Mouse (Mus musculus) intestine, embryonic 15.5 days (tissue): ENCODE results near the gene Rasgrp4. TPM values are rescaled to one million over a fixed set of nuclear protein-coding genes. Genes with fewer than 3 reads are reported as not detected.
"Not testable (repeated sequence)": the region's sequence is repeated elsewhere in the genome, so short reads cannot be mapped to it uniquely, and the experiment has no call there.

Source experiments
- ATAC-seq: fragments of 200-750 bp; cut with Nextera tagmentation; 2 replicates; pipeline ENCODE4 v1.8.0; 2017; ENCODE audit warnings: moderate TSS enrichment, moderate library complexity
- H3K27ac ChIP-seq: fragments of 300-500 bp; sonication (generic); 2 replicates; pipeline ENCODE4 v1.5.1; 2015; ENCODE audit warnings: mild to moderate bottlenecking, inconsistent platforms
- H3K27me3 ChIP-seq: fragments of 300-500 bp; sonication (generic); replicated peaks from 2 replicates; pipeline ENCODE4 v1.6.1; 2015; ENCODE audit warnings: inconsistent platforms
- H3K36me3 ChIP-seq: fragments of 300-500 bp; sonication (generic); 2 replicates; pipeline ENCODE4 v1.6.1; 2015; ENCODE audit warnings: inconsistent platforms
- H3K4me1 ChIP-seq: fragments of 300-500 bp; sonication (generic); replicated peaks from 2 replicates; pipeline ENCODE4 v1.6.1; 2015; ENCODE audit warnings: inconsistent platforms
- H3K4me2 ChIP-seq: fragments of 300-500 bp; sonication (generic); replicated peaks from 2 replicates; pipeline ENCODE4 v1.6.1; 2015; ENCODE audit warnings: mild to moderate bottlenecking, inconsistent platforms
- H3K4me3 ChIP-seq: fragments of 300-500 bp; sonication (generic); replicated peaks from 2 replicates; pipeline ENCODE4 v1.5.1; 2015; ENCODE audit warnings: inconsistent platforms
- H3K9ac ChIP-seq: fragments of 300-500 bp; sonication (generic); 2 replicates; pipeline ENCODE4 v1.6.1; 2015; ENCODE audit warnings: inconsistent platforms
- H3K9me3 ChIP-seq: fragments of 300-500 bp; sonication (generic); 2 replicates; pipeline ENCODE4 v1.6.1; 2016; ENCODE audit warnings: inconsistent platforms
- WGBS: fragments of 180-500 bp; shearing (Covaris S2); methylation state at CpG from one replicate; pipeline ENCODE4 v1.1.7; 2015; 5-methylcytosine and 5-hydroxymethylcytosine counted together
- polyA plus RNA-seq: library from polyadenylated mRNA; unstranded; fragments of >200 nt; fragmentation: Nextera tagmentation; extraction: Ambion mirVana; gene quantifications from 2 replicates; pipeline ENCODE4 v1.2.1, GENCODE M21; 2015

Gene Rasgrp4
- polyA plus RNA-seq, 1 experiment from 2014 or later, result 0.44 TPM

DNA sequence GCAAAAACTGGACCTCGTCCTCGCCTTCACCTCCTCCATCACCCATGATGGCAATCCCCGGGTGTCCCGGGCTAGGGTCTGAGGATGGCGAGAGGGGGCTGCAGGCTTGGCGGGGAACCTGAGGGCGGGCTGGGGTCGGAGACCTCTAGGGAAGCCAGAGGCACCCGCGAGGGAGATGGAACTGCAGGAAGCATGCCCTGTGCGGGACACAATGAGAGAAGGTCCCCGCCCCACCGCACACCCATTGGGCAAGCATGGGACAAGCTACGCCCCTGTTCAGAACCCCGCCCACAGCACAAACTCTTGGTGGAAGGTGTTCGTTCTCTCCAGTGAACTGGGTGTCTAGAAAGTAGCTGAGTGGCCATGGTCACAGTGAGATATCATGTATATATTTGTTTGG is 9.7 kb upstream of the Rasgrp4 start, which contains the start of gene Ryr1:
Ryr1 (minus strand) TSS at position 210 of the 400 bp plus-strand sequence.
- no peaks in the 10 kb centered on the region for H3K36me3 ChIP-seq
- WGBS, result 1% methylated on average over 16 of the region's 16 CpGs

DNA sequence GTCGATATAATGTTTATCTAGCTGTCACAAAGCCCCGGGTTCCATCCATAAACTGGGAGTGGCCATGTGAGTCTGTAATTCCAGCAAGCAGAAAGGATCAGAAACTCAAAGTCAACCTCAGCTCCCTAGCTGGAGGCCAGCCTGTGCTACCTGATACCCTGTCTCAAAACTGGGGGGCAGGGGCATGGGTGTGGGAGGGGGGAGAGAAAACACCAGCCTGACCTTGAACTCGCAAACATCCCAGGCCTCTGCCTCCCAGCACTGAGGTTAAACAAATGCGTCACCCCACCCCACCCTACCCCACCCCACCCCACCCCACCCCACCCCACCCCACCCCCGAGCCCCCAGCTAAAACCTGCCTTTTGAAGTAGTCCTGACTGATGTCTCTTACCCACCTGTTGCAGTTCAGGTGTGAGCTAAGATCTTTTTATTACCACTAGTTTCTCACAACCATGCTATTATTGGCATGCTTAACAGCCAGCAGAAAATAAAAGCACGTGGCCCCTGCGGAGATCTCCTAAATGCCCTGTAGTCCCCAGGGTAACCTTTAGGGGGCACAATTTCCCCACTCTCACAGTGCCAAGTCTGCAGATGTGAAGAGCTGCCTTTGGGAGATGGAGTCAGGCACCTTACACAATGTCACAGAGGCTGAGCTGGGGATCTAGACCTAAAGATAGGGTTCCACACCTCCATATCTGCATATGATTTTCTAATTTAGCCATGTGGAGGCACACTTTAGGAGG is 8.3 kb upstream of the Rasgrp4 start:
- Histone ChIP-seq H3K9ac (no peak overlapping the region), H3K27ac (no peak overlapping the region), H3K4me1 (peaks cover 18% of the 10 kb centered on the region), H3K9me3 (no peaks in the 10 kb centered on the region), H3K4me3 (no peak overlapping the region), H3K4me2 (no peak overlapping the region), H3K27me3 (no peaks in the 10 kb centered on the region), H3K36me3 (no peaks in the 10 kb centered on the region)
- WGBS, result 11% methylated on average over 7 of the region's 7 CpGs
- ATAC-seq, result peak; percentile 56

More for the DNA sequence above, 9.7 kb upstream of the Rasgrp4 start, which contains the start of gene Ryr1:
- H3K4me2 ChIP-seq, result peak within 1 kb of the TSS; percentile 94
- peak within 1 kb of the TSS; percentile 45 for H3K4me3 ChIP-seq
- peak; percentile 87 for ATAC-seq
- no peak within 1 kb of the TSS for H3K27ac ChIP-seq
- H3K27me3 ChIP-seq, result no peaks in the 10 kb centered on the region
- peaks cover 18% of the 10 kb centered on the region for H3K4me1 ChIP-seq
- no peaks in the 10 kb centered on the region for H3K9me3 ChIP-seq
- peak within 1 kb of the TSS; percentile 39 for H3K9ac ChIP-seq

DNA sequence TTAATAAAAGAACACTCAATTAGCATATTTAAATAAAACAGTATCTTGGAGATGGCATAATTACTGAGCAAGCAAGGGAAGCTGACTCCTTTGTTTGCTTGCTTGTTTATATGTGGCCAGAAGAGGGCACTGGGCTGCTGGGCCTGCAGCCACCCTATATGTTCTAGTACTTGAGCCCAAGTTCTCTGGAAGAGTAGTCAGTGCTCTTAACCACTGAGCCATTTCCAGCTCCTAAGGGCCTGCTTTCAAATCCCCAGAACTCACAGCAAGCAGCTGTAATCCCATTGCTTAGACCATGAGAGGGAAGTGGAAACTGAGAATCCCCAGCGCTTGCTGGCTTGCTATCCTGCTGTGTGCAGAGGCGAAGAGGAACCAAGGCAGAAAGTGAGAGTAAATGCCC is 5.9 kb upstream of the Rasgrp4 start:
- WGBS, result 74% methylated on average over 2 of the region's 2 CpGs
- no peak overlapping the region for H3K4me3 ChIP-seq

DNA sequence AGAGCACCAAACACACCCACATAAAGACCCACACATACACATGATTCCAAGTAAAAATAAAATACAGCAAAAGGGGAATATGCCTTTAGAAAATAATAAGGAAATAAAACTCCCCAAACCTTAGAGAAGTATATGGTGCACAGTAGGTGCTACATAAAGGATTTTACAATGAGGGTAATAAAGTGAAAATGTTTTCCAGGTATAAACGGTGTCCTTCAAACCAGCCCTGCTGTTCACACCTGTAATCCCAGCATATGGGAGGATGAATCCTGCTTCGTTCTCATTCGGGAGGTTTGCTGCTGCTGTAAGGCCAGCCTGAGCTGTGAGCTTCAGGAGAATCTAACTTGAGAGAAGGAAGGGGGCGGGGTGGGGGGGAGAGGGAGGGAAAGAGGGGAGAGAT is 421 bp upstream of the Rasgrp4 start:
- peaks cover 4% of the 10 kb centered on the region; the same call in 1 of the 2 replicates for H3K27me3 ChIP-seq
- H3K27ac ChIP-seq, result no peak overlapping the region
- WGBS, result 2% methylated on average over 4 of the region's 4 CpGs
- no peaks in the 10 kb centered on the region for H3K4me1 ChIP-seq
- H3K36me3 ChIP-seq, result no peaks in the 10 kb centered on the region
- H3K9me3 ChIP-seq, result no peaks in the 10 kb centered on the region
- H3K4me2 ChIP-seq, result peak overlapping the region; percentile 56
- ATAC-seq, result peak; percentile 36; the same call in 1 of the 2 replicates
- H3K9ac ChIP-seq, result no peak overlapping the region
- no peak overlapping the region for H3K4me3 ChIP-seq

More for the DNA sequence above, 5.9 kb upstream of the Rasgrp4 start:
- Histone ChIP-seq H3K27ac (no peak overlapping the region), H3K4me1 (peaks cover 17% of the 10 kb centered on the region), H3K27me3 (no peaks in the 10 kb centered on the region), H3K4me2 (no peak overlapping the region), H3K9ac (no peak overlapping the region), H3K9me3 (no peaks in the 10 kb centered on the region), H3K36me3 (no peaks in the 10 kb centered on the region)
- ATAC-seq, result no peak

DNA sequence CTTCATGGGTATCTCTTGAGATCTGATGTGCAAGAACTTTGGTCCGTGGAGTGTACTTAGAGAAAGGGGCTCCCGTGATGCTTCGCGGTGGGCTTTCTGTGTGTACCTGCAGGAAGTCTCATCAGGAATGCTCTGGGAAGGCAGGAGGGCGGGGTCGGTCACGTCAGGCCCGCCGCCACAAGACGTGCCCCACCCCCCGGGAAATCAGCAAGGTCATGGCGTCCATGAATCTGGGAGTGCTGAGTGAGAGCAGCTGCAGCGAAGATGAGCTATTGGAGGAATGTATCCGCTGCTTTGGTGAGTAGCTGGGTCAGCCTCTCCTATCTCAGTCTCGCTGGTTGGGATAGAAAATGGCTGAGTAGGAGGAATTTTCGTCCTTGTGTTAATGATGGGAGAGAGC is 2.8 kb downstream of the Rasgrp4 start:
- no peaks in the 10 kb centered on the region for H3K9me3 ChIP-seq
- H3K36me3 ChIP-seq, result no peaks in the 10 kb centered on the region
- peaks cover 4% of the 10 kb centered on the region; the same call in 1 of the 2 replicates for H3K27me3 ChIP-seq
- no peak for ATAC-seq
- no peak overlapping the region for H3K27ac ChIP-seq
- no peak overlapping the region for H3K4me3 ChIP-seq
- no peak overlapping the region for H3K9ac ChIP-seq
- 41% methylated on average over 16 of the region's 16 CpGs for WGBS
- peak overlapping the region; percentile 11; the same call in 1 of the 2 replicates for H3K4me2 ChIP-seq
- no peaks in the 10 kb centered on the region for H3K4me1 ChIP-seq

DNA sequence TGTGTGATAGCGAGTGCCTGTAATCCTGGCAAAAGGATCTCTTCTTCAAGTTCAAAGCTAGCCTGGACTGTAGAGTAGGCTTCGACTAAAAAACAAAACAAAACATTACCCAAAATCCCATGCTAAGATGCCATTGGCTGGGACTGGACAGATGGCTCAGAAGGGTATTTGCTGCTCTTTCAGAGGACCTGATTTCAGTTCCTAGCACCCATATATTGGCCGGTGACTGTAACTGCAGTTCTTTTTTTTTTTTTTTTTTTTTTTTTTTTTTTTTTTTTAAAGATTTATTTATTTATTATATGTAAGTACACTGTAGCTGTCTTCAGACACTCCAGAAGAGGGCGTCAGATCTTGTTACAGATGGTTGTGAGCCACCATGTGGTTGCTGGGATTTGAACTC is 4.6 kb downstream of the Rasgrp4 start:
- H3K4me3 ChIP-seq, ATAC-seq, H3K4me1 ChIP-seq, H3K9ac ChIP-seq, H3K27ac ChIP-seq, H3K9me3 ChIP-seq, H3K36me3 ChIP-seq, H3K27me3 ChIP-seq, H3K4me2 ChIP-seq: not testable (repeated sequence)
- WGBS, result 93% methylated on average over 3 of the region's 4 CpGs

DNA sequence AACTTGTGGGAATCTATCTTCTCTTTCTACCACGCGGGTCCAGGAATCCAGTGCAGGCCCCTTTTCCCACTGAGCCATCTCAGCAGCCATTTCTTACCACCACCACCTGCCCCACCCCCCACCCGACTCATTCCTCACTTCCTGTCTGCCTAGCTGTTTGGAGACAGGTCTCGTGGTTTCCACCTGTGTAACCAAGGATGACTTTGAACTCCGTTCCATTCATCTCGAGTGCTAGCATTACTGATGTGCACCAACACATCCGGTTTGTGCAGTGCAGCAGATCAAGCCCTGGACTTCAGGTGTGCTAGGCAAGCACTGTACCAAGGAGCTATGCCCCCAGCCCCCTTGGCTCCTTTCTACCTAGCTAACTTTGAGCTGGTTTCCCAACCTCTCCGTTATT is 6.8 kb downstream of the Rasgrp4 start:
- no peaks in the 10 kb centered on the region for H3K36me3 ChIP-seq
- no peak overlapping the region for H3K27ac ChIP-seq
- 69% methylated on average over 8 of the region's 8 CpGs for WGBS
- H3K9me3 ChIP-seq, result no peaks in the 10 kb centered on the region
- no peak overlapping the region for H3K9ac ChIP-seq
- H3K27me3 ChIP-seq, result no peaks in the 10 kb centered on the region; the same call in 1 of the 2 replicates
- H3K4me1 ChIP-seq, result no peaks in the 10 kb centered on the region
- H3K4me2 ChIP-seq, result no peak overlapping the region
- ATAC-seq, result no peak
- no peak overlapping the region for H3K4me3 ChIP-seq

DNA sequence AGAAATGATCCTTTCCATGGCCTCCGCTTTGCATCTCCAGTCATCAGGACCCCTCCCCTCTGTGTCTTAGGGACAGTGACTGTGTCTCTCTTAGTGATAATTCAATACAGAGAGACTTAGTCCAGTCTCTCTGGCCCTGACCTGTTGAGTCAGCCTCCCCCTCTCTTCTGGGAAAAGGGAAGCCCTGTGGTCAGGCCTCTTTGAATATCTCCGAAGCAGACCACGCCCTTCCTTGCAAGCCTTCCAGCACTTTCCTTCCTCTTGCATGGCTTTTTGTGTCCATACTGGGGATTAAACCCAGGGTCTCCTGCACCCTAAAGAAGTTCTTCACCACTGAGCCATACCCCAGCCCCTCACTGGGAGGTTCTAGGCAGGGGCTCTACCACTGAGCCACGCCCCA is 9.4 kb downstream of the Rasgrp4 start:
- no peak for ATAC-seq
- Histone ChIP-seq H3K4me1 (no peaks in the 10 kb centered on the region), H3K9ac (no peak overlapping the region), H3K36me3 (no peaks in the 10 kb centered on the region), H3K9me3 (no peaks in the 10 kb centered on the region), H3K4me3 (no peak overlapping the region), H3K27me3 (no peaks in the 10 kb centered on the region), H3K4me2 (no peak overlapping the region), H3K27ac (no peak overlapping the region)
- WGBS, result 87% methylated on average over 4 of the region's 4 CpGs

DNA sequence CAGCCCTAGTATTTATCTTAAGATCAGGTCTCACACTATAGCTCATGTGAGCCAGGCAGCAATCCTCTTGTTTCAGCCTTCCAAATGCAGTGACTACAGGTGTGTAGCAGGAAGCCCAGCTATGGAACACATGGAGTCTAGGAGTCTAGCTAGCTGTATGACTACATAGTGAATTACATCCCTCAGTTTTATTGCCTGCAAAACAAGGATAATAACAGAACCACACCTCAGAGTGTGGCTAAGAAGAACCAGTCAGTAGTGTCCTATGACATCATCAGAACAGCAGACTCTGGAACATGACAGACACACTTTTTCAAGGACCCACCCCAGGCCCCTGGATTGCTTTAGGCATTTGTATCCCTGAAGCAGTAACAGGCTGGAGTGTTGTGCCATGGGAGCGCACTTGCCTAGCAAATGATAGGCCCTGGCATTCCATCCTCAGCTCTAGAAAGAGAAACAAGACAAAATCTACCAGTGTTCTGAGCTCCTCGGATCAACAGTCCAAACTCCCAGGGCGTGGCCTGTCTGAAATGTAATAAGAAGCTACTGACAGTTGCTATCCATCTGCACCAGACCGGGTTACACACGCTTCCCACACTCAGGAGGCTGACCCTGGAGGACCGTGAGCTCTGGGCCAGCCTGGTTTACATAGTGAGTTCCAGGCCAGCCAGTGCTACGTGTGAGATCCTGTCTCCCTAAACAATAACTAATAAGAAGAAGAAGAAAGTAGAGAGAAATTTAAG is 12.1 kb downstream of the Rasgrp4 start:
- Histone ChIP-seq H3K4me1 (0 out of 2 replicates have a peak, but pooled peaks cover 2% of the 10 kb centered on the region), H3K4me3 (no peak overlapping the region), H3K9me3 (no peaks in the 10 kb centered on the region), H3K9ac (no peak overlapping the region), H3K36me3 (no peaks in the 10 kb centered on the region), H3K27ac (0 out of 2 replicates have a peak overlapping the region, but pooled peaks have one; percentile 22), H3K27me3 (no peaks in the 10 kb centered on the region), H3K4me2 (no peak overlapping the region)
- peak; percentile 81 for ATAC-seq
- 71% methylated on average over 7 of the region's 7 CpGs for WGBS

DNA sequence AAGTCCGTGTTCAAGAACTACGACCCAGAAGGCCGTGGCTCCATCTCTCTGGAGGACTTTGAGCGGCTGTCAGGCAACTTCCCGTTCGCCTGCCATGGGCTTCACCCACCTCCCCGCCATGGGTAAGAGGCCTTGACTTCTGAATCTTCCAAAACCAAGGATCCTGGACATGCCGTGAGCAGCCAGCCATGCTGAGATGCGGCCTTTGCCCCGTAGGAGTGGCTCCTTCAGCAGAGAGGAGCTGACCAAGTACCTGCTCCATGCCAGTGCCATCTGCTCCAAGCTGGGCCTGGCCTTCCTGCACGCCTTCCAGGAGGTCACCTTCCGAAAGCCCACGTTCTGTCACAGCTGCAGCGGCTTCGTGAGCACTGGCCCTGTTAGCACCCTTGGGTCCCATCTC is 14.1 kb downstream of the Rasgrp4 start:
- H3K9me3 ChIP-seq, result 0 out of 2 replicates have a peak, but pooled peaks cover under 1% of the 10 kb centered on the region
- H3K9ac ChIP-seq, result no peak overlapping the region
- no peak overlapping the region for H3K4me2 ChIP-seq
- no peaks in the 10 kb centered on the region for H3K27me3 ChIP-seq
- H3K36me3 ChIP-seq, result no peaks in the 10 kb centered on the region
- no peak overlapping the region for H3K27ac ChIP-seq
- no peak overlapping the region for H3K4me3 ChIP-seq
- 0 out of 2 replicates have a peak, but pooled peaks cover 2% of the 10 kb centered on the region for H3K4me1 ChIP-seq
- ATAC-seq, result no peak
- 90% methylated on average over 15 of the region's 15 CpGs for WGBS

DNA sequence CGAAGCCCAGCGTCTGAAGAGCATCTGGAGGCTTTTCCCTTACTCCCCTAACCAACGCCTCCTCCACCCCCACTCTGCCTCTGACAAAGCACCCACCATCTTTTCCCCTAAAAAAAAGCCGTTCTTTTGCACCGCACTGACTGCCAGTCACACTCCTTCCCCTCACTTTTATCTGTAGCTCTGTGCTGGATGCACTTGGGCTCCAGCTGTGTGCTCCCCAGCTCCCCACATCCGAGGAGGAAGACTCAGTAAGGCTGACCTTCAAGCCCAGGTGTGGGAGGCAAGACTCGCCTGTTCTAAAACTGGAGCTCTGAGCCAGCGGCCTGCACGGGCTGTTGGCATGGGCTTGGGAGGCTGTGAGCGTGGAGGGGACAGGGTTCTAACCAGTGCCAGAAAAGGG is 16.8 kb downstream of the Rasgrp4 start:
- Histone ChIP-seq H3K27me3 (no peaks in the 10 kb centered on the region), H3K9ac (no peak overlapping the region), H3K36me3 (peaks cover 7% of the 10 kb centered on the region), H3K27ac (no peak overlapping the region), H3K9me3 (0 out of 2 replicates have a peak, but pooled peaks cover 5% of the 10 kb centered on the region), H3K4me1 (peaks cover 6% of the 10 kb centered on the region), H3K4me3 (no peak overlapping the region), H3K4me2 (no peak overlapping the region)
- ATAC-seq, result no peak
- WGBS, result 65% methylated on average over 10 of the region's 10 CpGs

DNA sequence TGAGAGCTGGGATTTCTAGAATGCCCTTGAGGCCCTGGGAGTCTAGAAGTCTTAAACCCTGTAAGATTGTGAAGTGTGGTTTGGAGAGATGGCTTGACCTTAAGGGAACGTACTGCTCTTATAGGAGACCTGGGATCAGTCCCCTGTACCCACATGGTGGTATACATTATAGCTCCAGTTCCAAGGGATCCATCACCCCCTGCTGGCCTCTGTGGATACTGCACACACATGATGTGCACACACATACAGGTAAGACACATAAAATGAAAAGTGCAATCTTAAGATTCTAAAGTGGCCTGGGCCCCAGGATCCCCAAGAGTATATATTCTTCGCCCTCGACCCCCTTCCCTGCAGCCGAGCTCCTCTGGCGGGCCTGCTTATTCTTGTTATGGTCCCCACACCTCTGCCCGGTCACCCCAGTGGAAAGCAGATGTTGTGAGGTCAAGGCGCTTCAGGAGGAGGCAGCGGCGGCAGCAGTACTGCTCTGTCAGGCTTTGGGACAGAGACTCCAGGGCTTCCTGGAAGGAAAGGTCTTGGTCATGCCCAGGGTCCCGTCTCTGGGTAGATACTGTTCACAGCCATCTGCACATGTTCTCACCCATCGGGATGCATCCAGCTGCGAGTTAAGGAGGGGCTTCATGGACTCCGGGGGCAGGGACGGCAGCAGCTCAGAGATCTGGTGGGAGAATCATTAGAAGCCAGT is 19.5 kb downstream of the Rasgrp4 start:
- H3K4me3 ChIP-seq, result no peak overlapping the region
- H3K4me1 ChIP-seq, result peaks cover 6% of the 10 kb centered on the region
- WGBS, result 95% methylated on average over 14 of the region's 14 CpGs
- H3K27ac ChIP-seq, result no peak overlapping the region
- ATAC-seq, result no peak
- no peak overlapping the region for H3K4me2 ChIP-seq
- peaks cover 7% of the 10 kb centered on the region for H3K36me3 ChIP-seq
- 0 out of 2 replicates have a peak, but pooled peaks cover 5% of the 10 kb centered on the region for H3K9me3 ChIP-seq
- peaks cover 12% of the 10 kb centered on the region for H3K27me3 ChIP-seq
- H3K9ac ChIP-seq, result no peak overlapping the region
